Mouse (Mus musculus): ENCODE measurements around the gene Bnipl. TPM values are rescaled to one million over a fixed set of nuclear protein-coding genes. Genes with fewer than 3 reads are reported as not detected.

Gene Bnipl
- polyA plus RNA-seq, 1 experiment from 2014 or later = 0.22 TPM

DNA sequence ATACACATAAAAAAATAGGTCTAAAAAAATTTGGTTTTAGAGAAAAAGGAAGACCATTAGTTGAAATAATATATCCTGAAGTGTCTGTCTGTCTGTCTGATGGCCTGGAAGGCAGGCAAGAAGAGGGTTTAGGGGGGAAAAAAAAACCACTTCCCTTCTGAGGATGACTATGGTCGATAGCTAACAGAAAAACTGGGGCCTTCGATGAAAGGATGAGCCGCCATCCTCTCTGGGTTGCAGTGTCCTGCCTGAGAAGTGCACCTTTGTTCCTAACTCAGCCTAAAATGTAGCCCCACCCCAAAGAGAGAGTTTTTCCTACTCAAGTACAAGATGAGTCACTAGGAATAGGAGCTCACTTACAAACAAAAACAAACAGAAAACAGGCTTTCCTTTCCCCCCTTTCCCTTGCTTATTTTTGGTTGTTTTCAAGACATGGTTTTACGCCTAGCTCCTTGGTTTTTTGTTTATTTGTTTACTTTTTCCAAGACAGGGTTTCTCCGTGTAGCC, 25.5 kb upstream of the Bnipl start:
- Histone ChIP-seq H3K36me3 (replicated peaks) (no peaks in the 10 kb centered on the region), H3K9me3 (no peaks in the 10 kb centered on the region), H3K27ac (no peak overlapping the region), H3K4me2 (no peak overlapping the region), H3K9ac (no peak overlapping the region), H3K4me3 (no peak overlapping the region), H3K4me1 (peaks cover 7% of the 10 kb centered on the region), H3K27me3 (replicated peaks) (no peaks in the 10 kb centered on the region)
- ATAC-seq (replicated peaks) = no peak
- WGBS = 81% methylated on average over 5 of the region's 5 CpGs

DNA sequence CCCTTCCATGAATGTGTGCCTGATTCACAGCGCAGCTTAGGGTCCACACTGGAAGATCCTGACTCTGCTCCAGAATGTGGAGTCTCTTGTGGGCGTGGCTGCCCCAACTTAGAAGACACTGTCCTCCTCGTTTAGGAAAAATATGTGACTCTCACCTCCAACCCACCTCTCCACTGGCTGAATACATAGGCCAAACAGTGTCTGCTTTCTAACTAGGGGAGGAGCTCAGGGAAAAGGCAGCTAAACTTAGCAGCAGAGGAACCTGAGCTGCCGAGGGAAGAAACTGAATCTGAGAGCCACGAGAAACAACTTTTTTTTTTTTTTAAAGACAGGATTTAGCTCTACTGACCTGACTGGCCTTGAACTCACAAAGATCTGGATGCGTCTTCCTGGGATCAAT, 24.2 kb upstream of the Bnipl start:
- 86% methylated on average over 6 of the region's 6 CpGs for WGBS
- no peak overlapping the region for H3K9ac ChIP-seq
- ATAC-seq (replicated peaks) = no peak
- no peaks in the 10 kb centered on the region for H3K36me3 ChIP-seq (replicated peaks)
- no peak overlapping the region for H3K4me2 ChIP-seq
- no peak overlapping the region for H3K27ac ChIP-seq
- H3K27me3 ChIP-seq (replicated peaks) = no peaks in the 10 kb centered on the region
- H3K9me3 ChIP-seq = no peaks in the 10 kb centered on the region
- H3K4me1 ChIP-seq = peaks cover 3% of the 10 kb centered on the region; the same call in 1 of the 2 replicates
- H3K4me3 ChIP-seq = no peak overlapping the region

DNA sequence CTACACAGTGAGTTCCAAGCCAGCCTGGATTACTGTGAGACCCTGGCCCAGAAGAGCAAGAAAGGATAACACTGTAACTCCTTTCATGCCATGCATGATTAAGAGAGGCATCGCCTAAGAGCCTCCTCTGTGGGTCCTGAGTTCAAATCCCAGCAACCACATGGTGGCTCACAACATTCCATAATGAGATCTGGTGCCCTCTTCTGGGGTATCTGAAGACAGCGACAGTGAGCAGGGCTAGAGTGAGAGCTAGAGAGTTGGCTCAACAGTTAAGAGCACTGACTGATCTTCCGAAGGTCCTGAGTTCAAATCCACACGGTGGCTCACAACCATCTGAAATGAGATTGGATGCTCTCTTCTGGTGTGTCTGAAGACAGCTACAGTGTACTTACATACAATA, 23.5 kb upstream of the Bnipl start:
- Histone ChIP-seq H3K27me3 (replicated peaks) (no peaks in the 10 kb centered on the region), H3K9me3 (no peaks in the 10 kb centered on the region), H3K9ac (no peak overlapping the region), H3K4me1 (peaks cover 3% of the 10 kb centered on the region; the same call in 1 of the 2 replicates), H3K36me3 (replicated peaks) (no peaks in the 10 kb centered on the region), H3K27ac (no peak overlapping the region), H3K4me3 (no peak overlapping the region), H3K4me2 (no peak overlapping the region)
- no peak for ATAC-seq (replicated peaks)
- WGBS = 94% methylated on average over 4 of the region's 4 CpGs

- Histone ChIP-seq H3K27ac (no peak overlapping the region), H3K4me2 (no peak overlapping the region), H3K27me3 (replicated peaks) (no peaks in the 10 kb centered on the region), H3K4me3 (no peak overlapping the region), H3K9ac (no peak overlapping the region), H3K4me1 (no peaks in the 10 kb centered on the region), H3K36me3 (replicated peaks) (peaks cover 4% of the 10 kb centered on the region; the same call in 1 of the 2 replicates), H3K9me3 (no peaks in the 10 kb centered on the region)
- 92% methylated on average over 5 of the region's 5 CpGs for WGBS
- no peak for ATAC-seq (replicated peaks)
Observed at GRCm38 (mm10) chr3:95273471-95273870, 22.5 kb upstream of the Bnipl start.

DNA sequence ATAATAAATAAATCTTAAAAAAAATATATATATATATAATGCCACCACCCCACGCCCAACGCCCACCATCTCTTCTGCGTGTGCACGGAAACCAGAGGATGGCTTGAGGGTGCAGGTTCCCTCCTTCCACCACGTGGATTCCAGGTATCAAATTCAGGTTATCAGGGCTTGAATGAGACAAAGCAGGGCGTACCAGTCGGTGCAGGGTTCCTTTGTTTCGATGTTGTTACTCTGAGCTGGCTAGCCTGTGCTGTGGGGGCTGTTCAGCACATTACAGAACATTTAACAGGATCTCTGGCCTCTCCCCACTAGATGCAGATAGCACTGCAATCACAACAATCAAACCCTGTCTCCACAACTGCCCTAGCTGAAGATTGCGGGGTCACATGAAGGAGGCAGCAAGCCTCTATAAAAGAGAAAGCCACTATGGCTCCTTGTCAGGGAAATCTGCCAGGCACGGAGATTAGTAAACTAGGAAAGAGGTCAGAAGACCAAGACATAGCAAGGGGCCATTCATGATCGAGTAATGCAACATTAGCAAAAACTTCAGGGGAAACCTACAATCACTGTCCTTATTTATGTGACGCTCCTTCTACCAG, 19.9 kb upstream of the Bnipl start:
- H3K9me3 ChIP-seq = no peaks in the 10 kb centered on the region
- no peak overlapping the region for H3K9ac ChIP-seq
- H3K4me2 ChIP-seq = no peak overlapping the region
- no peak for ATAC-seq (replicated peaks)
- no peaks in the 10 kb centered on the region for H3K4me1 ChIP-seq
- WGBS = 86% methylated on average over 12 of the region's 12 CpGs
- no peaks in the 10 kb centered on the region for H3K27me3 ChIP-seq (replicated peaks)
- peaks cover 12% of the 10 kb centered on the region; the same call in 1 of the 2 replicates for H3K36me3 ChIP-seq (replicated peaks)
- no peak overlapping the region for H3K4me3 ChIP-seq
- no peak overlapping the region for H3K27ac ChIP-seq

- no peak overlapping the region for H3K27ac ChIP-seq
- no peak overlapping the region for H3K4me3 ChIP-seq
- peaks cover 19% of the 10 kb centered on the region for H3K36me3 ChIP-seq (replicated peaks)
- no peak for ATAC-seq (replicated peaks)
- no peaks in the 10 kb centered on the region for H3K27me3 ChIP-seq (replicated peaks)
- H3K9ac ChIP-seq = no peak overlapping the region
- no peaks in the 10 kb centered on the region for H3K4me1 ChIP-seq
- 88% methylated on average over 5 of the region's 5 CpGs for WGBS
- no peaks in the 10 kb centered on the region for H3K9me3 ChIP-seq
- no peak overlapping the region for H3K4me2 ChIP-seq
Observed at GRCm38 (mm10) chr3:95269789-95270188, 18.8 kb upstream of the Bnipl start.

- Histone ChIP-seq H3K4me1 (no peaks in the 10 kb centered on the region), H3K36me3 (replicated peaks) (peaks cover 30% of the 10 kb centered on the region), H3K4me2 (no peak overlapping the region)
Observed at GRCm38 (mm10) chr3:95267855-95268254, 16.9 kb upstream of the Bnipl start.

GRCm38 (mm10) chr3:95266052-95266451, 15.1 kb upstream of the Bnipl start:
- Histone ChIP-seq H3K4me1 (no peaks in the 10 kb centered on the region), H3K4me3 (no peak overlapping the region), H3K9me3 (no peaks in the 10 kb centered on the region), H3K4me2 (no peak overlapping the region), H3K27me3 (replicated peaks) (no peaks in the 10 kb centered on the region), H3K36me3 (replicated peaks) (peaks cover 43% of the 10 kb centered on the region), H3K9ac (no peak overlapping the region), H3K27ac (no peak overlapping the region)
- WGBS = 95% methylated on average over 3 of the region's 3 CpGs
- ATAC-seq (replicated peaks) = no peak

More at GRCm38 (mm10) chr3:95267855-95268254, 16.9 kb upstream of the Bnipl start:
- Histone ChIP-seq H3K9ac (no peak overlapping the region), H3K4me3 (no peak overlapping the region), H3K9me3 (no peaks in the 10 kb centered on the region), H3K27me3 (replicated peaks) (no peaks in the 10 kb centered on the region), H3K27ac (no peak overlapping the region)
- ATAC-seq (replicated peaks) = no peak

GRCm38 (mm10) chr3:95264724-95265123, 13.7 kb upstream of the Bnipl start:
- H3K27me3 ChIP-seq (replicated peaks) = no peaks in the 10 kb centered on the region
- H3K4me2 ChIP-seq = no peak overlapping the region
- no peaks in the 10 kb centered on the region for H3K9me3 ChIP-seq
- 76% methylated on average over 1 of the region's 1 CpGs for WGBS
- H3K4me1 ChIP-seq = no peaks in the 10 kb centered on the region
- no peak for ATAC-seq (replicated peaks)
- peaks cover 51% of the 10 kb centered on the region for H3K36me3 ChIP-seq (replicated peaks)
- no peak overlapping the region for H3K4me3 ChIP-seq
- H3K9ac ChIP-seq = no peak overlapping the region
- no peak overlapping the region for H3K27ac ChIP-seq

GRCm38 (mm10) chr3:95263089-95263739, 12.2 kb upstream of the Bnipl start:
- ATAC-seq (replicated peaks) = no peak
- Histone ChIP-seq H3K4me3 (no peak overlapping the region), H3K9ac (no peak overlapping the region), H3K36me3 (replicated peaks) (peaks cover 60% of the 10 kb centered on the region), H3K4me2 (no peak overlapping the region), H3K27ac (no peak overlapping the region), H3K4me1 (no peaks in the 10 kb centered on the region), H3K27me3 (replicated peaks) (no peaks in the 10 kb centered on the region), H3K9me3 (no peaks in the 10 kb centered on the region)
- 53% methylated on average over 11 of the region's 11 CpGs for WGBS

GRCm38 (mm10) chr3:95261975-95262374, 11.0 kb upstream of the Bnipl start:
- ATAC-seq (replicated peaks) = no peak
- no peaks in the 10 kb centered on the region for H3K27me3 ChIP-seq (replicated peaks)
- no peaks in the 10 kb centered on the region for H3K9me3 ChIP-seq
- no peak overlapping the region for H3K9ac ChIP-seq
- no peak overlapping the region for H3K27ac ChIP-seq
- 94% methylated on average over 4 of the region's 4 CpGs for WGBS
- H3K4me3 ChIP-seq = no peak overlapping the region
- H3K36me3 ChIP-seq (replicated peaks) = peaks cover 64% of the 10 kb centered on the region
- H3K4me2 ChIP-seq = no peak overlapping the region
- H3K4me1 ChIP-seq = no peaks in the 10 kb centered on the region

DNA sequence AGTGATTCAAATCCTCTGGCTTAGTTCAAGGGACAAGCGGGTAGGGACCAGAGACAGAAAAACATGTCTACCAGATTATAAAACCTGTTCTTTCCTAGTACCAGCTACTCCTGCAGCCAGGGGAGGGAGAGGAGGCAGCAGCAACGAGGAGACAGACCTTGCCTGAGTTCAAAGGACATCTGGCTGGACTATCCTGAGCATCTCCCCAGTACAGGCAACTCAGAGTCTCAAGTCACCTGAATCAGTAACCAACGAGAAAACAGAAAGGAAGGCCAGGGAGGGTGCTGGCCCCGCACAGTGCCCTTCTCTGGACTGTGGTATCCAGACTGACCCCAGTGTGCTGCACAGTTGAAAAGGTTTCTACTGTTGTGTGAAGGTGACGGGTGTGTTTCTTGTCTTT, 5.9 kb upstream of the Bnipl start:
- no peak overlapping the region for H3K9ac ChIP-seq
- no peak for ATAC-seq (replicated peaks)
- H3K36me3 ChIP-seq (replicated peaks) = peaks cover 68% of the 10 kb centered on the region
- H3K4me3 ChIP-seq = no peak overlapping the region
- no peak overlapping the region for H3K27ac ChIP-seq
- no peaks in the 10 kb centered on the region for H3K9me3 ChIP-seq
- no peaks in the 10 kb centered on the region for H3K4me1 ChIP-seq
- WGBS = 83% methylated on average over 5 of the region's 5 CpGs
- no peak overlapping the region for H3K4me2 ChIP-seq
- no peaks in the 10 kb centered on the region for H3K27me3 ChIP-seq (replicated peaks)

DNA sequence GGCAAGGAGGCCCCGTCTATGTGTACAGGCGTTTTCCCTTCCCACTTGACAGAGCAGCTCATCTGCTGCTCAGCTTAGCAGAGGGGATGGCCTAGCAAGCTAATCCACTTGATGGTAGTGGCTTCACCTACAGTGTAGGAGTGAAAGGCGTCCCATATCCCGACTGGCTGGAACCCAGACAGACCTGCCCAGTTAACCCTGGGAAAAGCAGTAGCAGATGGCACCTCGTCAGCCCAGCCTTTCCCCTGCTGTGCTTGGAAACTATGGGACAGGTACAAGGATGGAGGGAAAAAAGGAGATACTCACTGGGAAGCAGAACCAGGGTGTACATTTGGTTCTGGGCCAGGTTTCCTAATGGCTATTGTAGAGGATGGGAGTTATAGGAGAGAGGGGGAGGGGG, 632 bp downstream of the Bnipl start:
- Histone ChIP-seq H3K36me3 (replicated peaks) (peaks cover 18% of the 10 kb centered on the region; the same call in 1 of the 2 replicates), H3K4me1 (no peaks in the 10 kb centered on the region), H3K4me2 (no peak overlapping the region), H3K27ac (no peak overlapping the region), H3K27me3 (replicated peaks) (no peaks in the 10 kb centered on the region), H3K9me3 (no peaks in the 10 kb centered on the region), H3K9ac (no peak overlapping the region), H3K4me3 (no peak overlapping the region)
- 85% methylated on average over 5 of the region's 5 CpGs for WGBS
- ATAC-seq (replicated peaks) = no peak
